Mouse (Mus musculus): ENCODE measurements around the gene Cdc42bpb.

DNA sequence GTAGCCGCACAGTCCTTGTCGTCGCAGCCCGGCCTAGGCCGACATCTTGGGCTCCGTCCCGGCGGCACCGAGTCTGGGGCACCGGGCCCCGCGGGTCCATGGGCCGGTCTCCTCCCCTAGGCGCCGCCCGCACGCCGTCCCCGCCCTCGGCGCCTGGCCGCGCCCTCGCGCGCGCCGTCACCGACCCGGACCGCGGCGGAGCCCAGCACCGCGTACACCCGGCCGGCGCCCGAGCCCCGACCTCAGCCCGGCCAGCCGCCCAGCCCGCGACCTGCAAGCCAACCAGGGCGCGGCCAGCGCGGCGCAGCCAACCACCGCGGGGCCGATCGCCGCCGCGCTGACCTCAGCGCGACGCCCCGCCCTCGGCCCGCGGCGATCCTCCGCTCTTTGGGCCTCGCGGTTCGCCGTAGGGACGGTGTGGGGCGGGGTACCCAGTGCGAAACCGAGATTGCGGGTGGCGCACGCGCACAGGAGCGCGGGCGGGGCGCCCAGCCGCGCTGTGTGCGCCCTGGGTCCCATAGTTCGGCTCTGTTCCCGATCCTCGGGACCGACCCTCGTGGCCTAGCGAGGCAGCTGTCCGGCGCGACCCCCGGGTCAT is at the start of gene Cdc42bpb:
- TF ChIP-seq USF1 (IDR thresholded peaks at IDR 0.05; ENCODE audit: low read depth, low read length) (no peak), EP300 (IDR thresholded peaks at IDR 0.05; ENCODE audit: low read length) (no peak), POLR2A (IDR thresholded peaks at IDR 0.05; ENCODE audit: low read depth, low read length) (peak; percentile 93), NELFE (IDR thresholded peaks at IDR 0.05; ENCODE audit: low read depth, low read length) (peak; percentile 85), TCF12 (IDR thresholded peaks at IDR 0.05; ENCODE audit: low read depth, low read length) (peak; percentile 52), CTCF (conservative IDR thresholded peaks at IDR 0.05 in 1 of 2, IDR thresholded peaks at IDR 0.05 in 1 of 2; ENCODE audit: low read depth in 2 of 2, low read length in 2 of 2) (no peak), ZMIZ1 (IDR thresholded peaks at IDR 0.05; ENCODE audit: low read depth, low read length) (peak; percentile 74), CHD2 (IDR thresholded peaks at IDR 0.05; ENCODE audit: low read length) (no peak), SMC3 (IDR thresholded peaks at IDR 0.05; ENCODE audit: low read depth, low read length) (no peak), SIN3A (IDR thresholded peaks at IDR 0.05; ENCODE audit: low read length) (peak; percentile 54), E2F4 (IDR thresholded peaks at IDR 0.05; ENCODE audit: insufficient replicate concordance, low read depth, low read length) (no peak)
